Mouse (Mus musculus) limb, embryonic 15.5 days (tissue): Measurements from ENCODE around the gene Acsm3. TPM values are rescaled to one million over a fixed set of nuclear protein-coding genes. Genes with fewer than 3 reads are reported as not detected.
"Not testable (repeated sequence)": the region's sequence is repeated elsewhere in the genome, so short reads cannot be mapped to it uniquely, and the experiment has no call there.

Experiments
- ATAC-seq: fragments of 200-750 bp; cut with Nextera tagmentation; 2 replicates; pipeline ENCODE4 v1.8.0; 2017; ENCODE audit warnings: low read depth, moderate TSS enrichment; ENCODE audit not compliant: insufficient number of reproducible peaks, low FRiP score, low TSS enrichment
- H3K27ac ChIP-seq: fragments of 300-500 bp; sonication (generic); 2 replicates; pipeline ENCODE4 v1.5.1; 2015; ENCODE audit warnings: moderate library complexity, mild to moderate bottlenecking, inconsistent platforms
- H3K27me3 ChIP-seq: fragments of 300-500 bp; sonication (generic); 2 replicates; pipeline ENCODE4 v1.6.1; 2015; ENCODE audit warnings: inconsistent platforms
- H3K36me3 ChIP-seq: fragments of 300-500 bp; sonication (generic); 2 replicates; pipeline ENCODE4 v1.6.1; 2015; ENCODE audit warnings: inconsistent platforms
- H3K4me1 ChIP-seq: fragments of 300-500 bp; sonication (generic); 2 replicates; pipeline ENCODE4 v1.6.1; 2015; ENCODE audit warnings: inconsistent platforms
- H3K4me2 ChIP-seq: fragments of 300-500 bp; sonication (generic); 2 replicates; pipeline ENCODE4 v1.6.1; 2015; ENCODE audit warnings: mild to moderate bottlenecking, inconsistent platforms
- H3K4me3 ChIP-seq: fragments of 300-500 bp; sonication (generic); 2 replicates; pipeline ENCODE4 v1.5.1; 2015; ENCODE audit warnings: mild to moderate bottlenecking, inconsistent platforms
- H3K9ac ChIP-seq: fragments of 300-500 bp; sonication (generic); 2 replicates; pipeline ENCODE4 v1.6.1; 2015; ENCODE audit warnings: inconsistent platforms
- H3K9me3 ChIP-seq: fragments of 300-500 bp; sonication (generic); 2 replicates; pipeline ENCODE4 v1.6.1; 2016; ENCODE audit warnings: inconsistent platforms
- WGBS: fragments of 180-500 bp; shearing (Covaris S2); methylation state at CpG from one replicate; pipeline ENCODE4 v1.1.7; 2015; 5-methylcytosine and 5-hydroxymethylcytosine counted together
- polyA plus RNA-seq: library from polyadenylated mRNA; unstranded; fragments of >200 nt; fragmentation: Nextera tagmentation; extraction: Ambion mirVana; gene quantifications from 2 replicates; pipeline ENCODE4 v1.2.1, GENCODE M21; 2015

Gene Acsm3
- polyA plus RNA-seq: 0.37 and 0.62 TPM in 2 replicates

- Histone ChIP-seq H3K9ac (no peak within 1 kb of the TSS), H3K36me3 (no peaks in the 10 kb centered on the region), H3K4me3 (no peak within 1 kb of the TSS), H3K4me1 (no peaks in the 10 kb centered on the region), H3K9me3 (no peaks in the 10 kb centered on the region), H3K27me3 (no peaks in the 10 kb centered on the region), H3K4me2 (no peak within 1 kb of the TSS), H3K27ac (no peak within 1 kb of the TSS)
- WGBS: 46% methylated on average over 11 of the region's 11 CpGs
- no peak for ATAC-seq
Measured at GRCm38 (mm10) chr7:119760527-119760951, at the start of gene Acsm3. TSS of gene Acsm3 (plus strand) at chr7:119760923.

DNA sequence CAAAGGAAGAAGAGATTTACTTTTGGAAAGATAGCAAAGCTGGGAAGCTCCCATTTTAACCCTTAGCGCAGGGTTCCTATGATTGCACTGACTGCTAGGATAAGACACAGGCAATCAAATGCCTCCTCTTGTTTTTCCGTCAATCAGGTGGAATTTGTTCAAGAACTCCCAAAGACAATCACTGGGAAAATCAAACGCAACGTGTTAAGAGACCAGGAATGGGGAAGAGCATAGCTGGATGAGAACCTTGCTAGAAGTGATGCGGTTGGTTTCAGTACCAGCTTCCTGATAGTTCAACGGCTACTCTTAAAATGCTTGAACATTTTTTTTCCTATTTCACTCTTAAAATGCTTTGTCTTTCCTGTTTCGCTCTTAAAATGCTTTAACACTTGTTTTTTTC lies 46.6 kb upstream of the Acsm3 start:
- Histone ChIP-seq H3K4me1 (no peaks in the 10 kb centered on the region), H3K9me3 (no peaks in the 10 kb centered on the region), H3K27ac (no peak overlapping the region), H3K9ac (no peak overlapping the region), H3K36me3 (peaks cover 35% of the 10 kb centered on the region), H3K4me3 (no peak overlapping the region), H3K4me2 (no peak overlapping the region), H3K27me3 (no peaks in the 10 kb centered on the region)
- 94% methylated on average over 7 of the region's 7 CpGs for WGBS
- ATAC-seq: no peak

GRCm38 (mm10) chr7:119720253-119720946 lies 40.3 kb upstream of the Acsm3 start, which contains the start of gene Thumpd1:
TSS of gene Thumpd1 (minus strand) at chr7:119720798.
- ATAC-seq: peak; percentile 87
- H3K4me1 ChIP-seq: peaks cover 8% of the 10 kb centered on the region
- H3K4me2 ChIP-seq: peak within 1 kb of the TSS; percentile 64

GRCm38 (mm10) chr7:119720947-119721310 lies 39.8 kb upstream of the Acsm3 start:
- ATAC-seq: peak; percentile 62
- H3K4me3 ChIP-seq: peak overlapping the region; percentile 93
- peak overlapping the region; percentile 82; the same call in 1 of the 2 replicates for H3K9ac ChIP-seq
- peaks cover 26% of the 10 kb centered on the region for H3K36me3 ChIP-seq
- no peaks in the 10 kb centered on the region for H3K9me3 ChIP-seq
- no peaks in the 10 kb centered on the region for H3K27me3 ChIP-seq
- peak overlapping the region; percentile 79; the same call in 1 of the 2 replicates for H3K27ac ChIP-seq
- WGBS: 10% methylated on average over 8 of the region's 8 CpGs
- peaks cover 8% of the 10 kb centered on the region for H3K4me1 ChIP-seq
- peak overlapping the region; percentile 64 for H3K4me2 ChIP-seq

More at GRCm38 (mm10) chr7:119720253-119720946, 40.3 kb upstream of the Acsm3 start, which contains the start of gene Thumpd1:
- Histone ChIP-seq H3K9ac (peak within 1 kb of the TSS; percentile 82), H3K36me3 (peaks cover 32% of the 10 kb centered on the region), H3K27me3 (no peaks in the 10 kb centered on the region), H3K27ac (peak within 1 kb of the TSS; percentile 79), H3K4me3 (peak within 1 kb of the TSS; percentile 93), H3K9me3 (no peaks in the 10 kb centered on the region)
- WGBS: under 1% methylated on average over 60 of the region's 60 CpGs

DNA sequence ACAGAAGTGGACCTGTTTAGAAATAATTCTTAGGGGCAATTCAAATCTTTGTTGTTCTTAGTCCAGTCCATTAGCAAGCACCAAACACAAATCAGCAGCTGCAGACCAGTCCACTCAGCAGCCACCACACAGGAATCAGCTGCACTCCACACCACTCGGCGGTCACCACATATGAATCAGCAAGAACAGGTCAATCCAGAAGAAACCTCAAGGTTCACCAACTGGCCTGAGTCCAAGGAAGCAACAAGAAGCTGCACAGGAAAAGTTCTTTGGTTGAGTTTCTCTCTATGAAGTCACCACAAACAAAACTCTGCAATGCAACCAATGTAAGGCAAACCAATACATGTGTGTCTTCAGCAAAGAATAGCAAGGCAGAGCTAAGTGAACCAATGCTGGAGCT lies 33.1 kb upstream of the Acsm3 start:
- Histone ChIP-seq H3K9ac (no peak overlapping the region), H3K27ac (no peak overlapping the region), H3K4me1 (no peaks in the 10 kb centered on the region), H3K9me3 (no peaks in the 10 kb centered on the region), H3K4me3 (no peak overlapping the region), H3K36me3 (no peaks in the 10 kb centered on the region), H3K27me3 (no peaks in the 10 kb centered on the region), H3K4me2 (no peak overlapping the region)
- ATAC-seq: no peak
- 91% methylated on average over 2 of the region's 2 CpGs for WGBS

GRCm38 (mm10) chr7:119731262-119731661 lies 29.5 kb upstream of the Acsm3 start:
- 79% methylated on average over 4 of the region's 4 CpGs for WGBS
- ATAC-seq, H3K27me3 ChIP-seq, H3K9ac ChIP-seq, H3K27ac ChIP-seq, H3K9me3 ChIP-seq, H3K4me2 ChIP-seq, H3K4me1 ChIP-seq, H3K36me3 ChIP-seq, H3K4me3 ChIP-seq: not testable (repeated sequence)

- Histone ChIP-seq H3K27me3 (no peaks in the 10 kb centered on the region), H3K9ac (no peak overlapping the region), H3K36me3 (no peaks in the 10 kb centered on the region), H3K4me1 (no peaks in the 10 kb centered on the region), H3K27ac (no peak overlapping the region), H3K9me3 (no peaks in the 10 kb centered on the region), H3K4me3 (no peak overlapping the region), H3K4me2 (no peak overlapping the region)
- WGBS: 78% methylated on average over 2 of the region's 2 CpGs
- 0 out of 2 replicates have a peak, but pooled peaks have one; percentile 30 for ATAC-seq
Measured at GRCm38 (mm10) chr7:119738877-119739276, 21.8 kb upstream of the Acsm3 start.

- H3K27ac ChIP-seq: not testable (repeated sequence)
Measured at GRCm38 (mm10) chr7:119739798-119740468, 20.8 kb upstream of the Acsm3 start.

GRCm38 (mm10) chr7:119744321-119744720 lies 16.4 kb upstream of the Acsm3 start:
- H3K27me3 ChIP-seq: no peaks in the 10 kb centered on the region
- H3K4me1 ChIP-seq: peaks cover 4% of the 10 kb centered on the region; the same call in 1 of the 2 replicates
- WGBS: 7% methylated on average over 33 of the region's 34 CpGs
- no peaks in the 10 kb centered on the region for H3K36me3 ChIP-seq
- H3K9ac ChIP-seq: no peak overlapping the region
- H3K27ac ChIP-seq: no peak overlapping the region
- ATAC-seq: no peak
- H3K4me3 ChIP-seq: 0 out of 2 replicates have a peak overlapping the region, but pooled peaks have one; percentile 18
- no peaks in the 10 kb centered on the region for H3K9me3 ChIP-seq
- peak overlapping the region; percentile 33 for H3K4me2 ChIP-seq

More at GRCm38 (mm10) chr7:119739798-119740468, 20.8 kb upstream of the Acsm3 start:
- not testable (repeated sequence) for H3K36me3 ChIP-seq, H3K9me3 ChIP-seq, ATAC-seq, H3K9ac ChIP-seq, H3K4me1 ChIP-seq, H3K27me3 ChIP-seq
- Histone ChIP-seq H3K4me3 (peak overlapping the region; percentile 34), H3K4me2 (peak overlapping the region; percentile 41)
- 2% methylated on average over 28 of the region's 44 CpGs for WGBS

DNA sequence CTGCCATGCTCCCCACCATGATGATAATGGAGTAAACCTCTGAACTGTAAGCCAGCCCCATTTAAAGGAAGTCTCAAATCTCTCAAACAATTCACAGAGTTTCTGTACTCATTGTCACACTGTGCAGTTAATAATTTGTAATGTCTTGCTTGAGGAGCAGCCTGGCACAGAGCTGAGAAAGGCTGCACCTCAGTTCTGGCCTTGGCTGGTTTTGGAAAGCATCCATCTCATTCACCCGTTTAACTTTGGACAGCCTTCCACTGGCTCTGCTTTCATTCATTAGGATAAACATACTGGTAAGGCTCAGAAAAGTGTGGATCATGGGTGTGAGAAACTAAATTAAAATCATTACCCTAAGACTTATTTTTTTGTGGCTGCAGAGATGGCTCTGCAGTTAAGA lies 14.9 kb upstream of the Acsm3 start:
- no peaks in the 10 kb centered on the region for H3K36me3 ChIP-seq
- 58% methylated on average over 1 of the region's 1 CpGs for WGBS
- H3K4me2 ChIP-seq: no peak overlapping the region
- no peaks in the 10 kb centered on the region for H3K27me3 ChIP-seq
- no peak overlapping the region for H3K27ac ChIP-seq
- H3K4me1 ChIP-seq: peaks cover 4% of the 10 kb centered on the region; the same call in 1 of the 2 replicates
- H3K9ac ChIP-seq: no peak overlapping the region
- H3K4me3 ChIP-seq: no peak overlapping the region
- ATAC-seq: no peak
- no peaks in the 10 kb centered on the region for H3K9me3 ChIP-seq

GRCm38 (mm10) chr7:119748761-119749160 lies 12.0 kb upstream of the Acsm3 start:
- 77% methylated on average over 1 of the region's 2 CpGs for WGBS
- no peak for ATAC-seq

DNA sequence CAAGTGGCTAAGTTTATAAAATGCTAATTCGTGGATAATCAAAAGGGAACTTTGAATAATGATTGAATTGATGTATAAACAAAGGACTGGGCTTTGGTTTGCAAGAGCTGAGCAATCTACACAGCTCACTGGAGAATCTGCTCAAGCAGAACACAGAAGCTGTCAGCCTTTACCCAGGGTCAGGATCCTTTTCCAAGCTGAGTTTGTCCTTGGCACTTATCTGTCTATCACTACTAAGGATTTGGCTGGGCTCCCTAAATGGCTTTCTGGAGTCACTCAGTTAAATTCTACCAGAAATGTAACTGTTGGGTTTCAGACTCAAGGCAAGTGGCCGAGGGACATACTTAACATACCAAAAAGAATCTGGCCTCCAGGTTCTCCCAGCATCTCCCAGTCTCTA lies 10.8 kb upstream of the Acsm3 start:
- H3K27me3 ChIP-seq: no peaks in the 10 kb centered on the region

More at GRCm38 (mm10) chr7:119748761-119749160, 12.0 kb upstream of the Acsm3 start:
- no peak overlapping the region for H3K4me3 ChIP-seq
- H3K4me1 ChIP-seq: peaks cover 4% of the 10 kb centered on the region; the same call in 1 of the 2 replicates
- no peaks in the 10 kb centered on the region for H3K27me3 ChIP-seq
- H3K9me3 ChIP-seq: no peaks in the 10 kb centered on the region
- H3K4me2 ChIP-seq: no peak overlapping the region
- H3K9ac ChIP-seq: no peak overlapping the region
- no peaks in the 10 kb centered on the region for H3K36me3 ChIP-seq
- H3K27ac ChIP-seq: no peak overlapping the region

More for the DNA sequence above, 10.8 kb upstream of the Acsm3 start:
- Histone ChIP-seq H3K9me3 (no peaks in the 10 kb centered on the region), H3K27ac (no peak overlapping the region), H3K4me1 (no peaks in the 10 kb centered on the region), H3K36me3 (no peaks in the 10 kb centered on the region), H3K4me3 (no peak overlapping the region), H3K4me2 (no peak overlapping the region), H3K9ac (no peak overlapping the region)
- WGBS: 55% methylated on average over 2 of the region's 2 CpGs
- ATAC-seq: no peak
